Mouse (Mus musculus) retina, embryonic 14.5 days (tissue): ENCODE measurements around the gene Gramd4.

ENCODE experiments used
- DNase-seq: peaks from one replicate; pipeline ENCODE4 v3.0.0-alpha.2; 2015; ENCODE audit warnings: low spot score

Gene Gramd4

DNA sequence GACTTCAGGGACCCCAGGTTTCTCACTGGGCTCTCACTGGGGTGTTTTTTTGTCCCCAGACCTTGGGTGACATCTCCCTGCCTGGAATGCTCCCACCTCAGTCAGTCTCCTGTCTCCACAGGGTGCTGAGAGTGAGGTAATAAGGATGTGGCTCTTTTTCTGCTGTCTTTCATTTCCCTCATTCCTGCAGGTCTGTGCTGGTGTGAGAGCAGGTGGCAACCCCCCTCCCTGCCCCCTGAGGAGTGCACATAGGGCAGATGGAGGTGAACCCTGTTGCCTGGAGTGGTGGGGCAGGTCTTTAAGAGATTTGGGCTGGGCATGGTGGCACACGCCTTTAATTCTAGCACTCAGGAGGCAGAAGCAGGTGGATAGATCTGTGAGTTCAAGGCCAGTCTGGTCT is 13.7 kb downstream of the Gramd4 start:
- DNase-seq: no peak

GRCm38 (mm10) chr15:86074171-86074937 is 16.9 kb downstream of the Gramd4 start:
- no peak for DNase-seq

- DNase-seq: no peak
These were observed 18.0 kb downstream of the Gramd4 start for GRCm38 (mm10) chr15:86075305-86076047.

GRCm38 (mm10) chr15:86076048-86076315 is 18.5 kb downstream of the Gramd4 start:
- no peak for DNase-seq

GRCm38 (mm10) chr15:86076378-86076777 is 18.9 kb downstream of the Gramd4 start:
- no peak for DNase-seq

DNA sequence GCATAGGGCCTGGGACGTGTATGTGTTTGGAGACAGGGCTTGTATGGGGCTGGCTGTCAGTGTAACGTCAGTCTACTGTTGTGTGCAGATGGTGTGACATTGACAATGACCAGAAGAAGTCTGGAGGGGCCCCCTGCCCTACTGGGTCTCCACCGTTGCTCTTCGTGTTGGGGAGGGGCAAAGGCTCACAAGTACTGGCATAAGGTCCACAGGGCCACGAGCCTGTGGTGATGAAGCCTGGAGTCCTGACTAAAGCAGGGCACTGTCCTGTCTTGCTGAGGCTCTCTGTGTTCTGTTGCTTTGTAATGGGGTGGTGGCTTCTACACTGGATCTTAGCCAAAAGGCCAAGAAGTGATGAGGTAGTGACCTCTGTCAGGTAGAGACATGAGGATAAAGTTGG is 20.4 kb downstream of the Gramd4 start:
- no peak for DNase-seq

GRCm38 (mm10) chr15:86078481-86079216 is 21.2 kb downstream of the Gramd4 start:
- no peak for DNase-seq

DNA sequence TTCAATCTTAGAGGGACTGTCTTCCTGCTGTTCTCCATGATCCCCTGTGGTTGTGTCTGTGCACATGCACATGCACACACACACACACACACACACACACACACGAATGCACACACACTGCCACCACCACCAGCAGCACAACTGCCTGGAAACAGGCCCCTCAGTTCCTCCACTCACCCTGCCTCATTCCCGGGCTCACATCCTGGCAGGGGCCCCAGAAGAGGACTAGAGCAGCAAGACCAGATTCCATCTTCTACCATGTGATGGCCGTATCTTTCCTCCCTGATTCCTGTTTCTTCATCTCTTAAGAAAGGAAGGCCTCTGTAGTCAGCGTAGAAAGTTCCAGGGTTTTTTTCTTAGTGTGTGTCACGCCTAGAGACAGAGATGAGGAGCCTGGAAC is 22.0 kb downstream of the Gramd4 start:
- no peak for DNase-seq

GRCm38 (mm10) chr15:86079876-86080275 is 22.4 kb downstream of the Gramd4 start:
- DNase-seq: no peak

- DNase-seq: no peak
These were observed 22.9 kb downstream of the Gramd4 start for GRCm38 (mm10) chr15:86080408-86080807.

- no peak for DNase-seq
These were observed 24.2 kb downstream of the Gramd4 start for GRCm38 (mm10) chr15:86081654-86082053.

- no peak for DNase-seq
These were observed 25.1 kb downstream of the Gramd4 start for GRCm38 (mm10) chr15:86082551-86082961.

DNA sequence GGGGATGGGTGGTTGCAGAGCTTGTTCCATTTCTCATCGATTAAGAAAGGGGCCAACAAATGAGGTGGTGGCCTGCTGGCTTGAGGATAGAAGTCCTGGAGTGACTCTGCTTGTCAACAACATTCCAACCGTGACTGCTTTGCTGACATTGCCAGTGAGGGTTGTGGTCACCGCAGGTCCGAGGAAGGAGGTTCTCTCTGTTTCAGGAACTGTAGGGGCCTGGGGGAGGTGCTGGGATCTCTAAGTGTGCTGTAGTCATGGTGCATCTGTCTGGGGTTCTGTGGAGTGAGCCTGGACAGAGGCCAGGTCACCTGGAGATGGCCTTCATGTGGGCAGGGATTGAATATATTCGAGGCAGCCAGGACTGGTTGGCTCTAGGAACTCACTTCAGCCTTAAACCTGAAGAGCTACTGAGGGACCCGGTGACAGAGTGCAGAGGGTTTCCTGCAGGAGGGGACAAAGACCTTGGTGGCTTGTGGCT is 25.8 kb downstream of the Gramd4 start:
- no peak for DNase-seq

DNA sequence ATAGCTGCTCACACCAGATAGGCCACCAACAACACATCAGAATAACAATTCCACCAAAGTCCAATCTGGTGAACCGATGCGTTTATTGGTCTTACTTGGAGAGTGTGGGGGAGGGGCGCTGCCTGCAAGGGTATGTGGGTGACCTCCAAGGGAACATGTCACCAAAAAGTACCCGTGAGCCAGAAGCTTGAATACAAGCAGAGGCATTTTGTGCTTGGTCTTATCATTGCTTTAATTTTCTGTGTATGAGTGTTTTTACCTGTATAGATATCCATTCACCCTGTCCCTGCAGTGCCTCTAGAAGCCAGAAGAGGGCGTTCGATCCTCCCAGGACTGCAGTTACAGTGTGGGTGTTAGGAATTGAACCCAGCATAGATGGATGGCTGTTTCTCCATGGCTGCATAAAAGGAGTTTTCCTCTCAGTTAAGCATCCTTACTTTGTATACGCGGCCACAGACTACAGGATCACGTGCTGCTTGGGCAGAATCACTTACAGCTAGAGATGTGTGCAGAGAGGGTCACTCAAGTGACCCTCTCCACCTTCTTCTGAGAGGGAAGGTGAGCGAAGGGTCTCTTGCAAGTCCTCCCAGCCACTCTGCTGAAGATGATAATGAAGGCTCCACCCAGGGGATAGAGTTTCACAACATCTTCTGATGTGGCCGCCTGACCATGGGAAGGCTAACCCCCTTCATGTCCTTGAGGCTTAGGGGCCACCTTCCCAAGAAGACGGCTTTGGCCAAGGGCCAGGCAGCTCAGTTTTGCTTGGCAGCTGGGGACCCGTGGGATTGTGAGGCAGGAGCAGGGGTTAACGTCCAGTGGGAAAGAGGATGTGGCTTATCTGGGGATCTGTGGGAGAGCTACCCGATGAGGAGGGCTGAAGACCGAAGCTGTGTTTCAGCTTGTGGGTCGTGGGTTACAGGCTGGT is 28.1 kb downstream of the Gramd4 start:
- DNase-seq: peak; percentile 55

DNA sequence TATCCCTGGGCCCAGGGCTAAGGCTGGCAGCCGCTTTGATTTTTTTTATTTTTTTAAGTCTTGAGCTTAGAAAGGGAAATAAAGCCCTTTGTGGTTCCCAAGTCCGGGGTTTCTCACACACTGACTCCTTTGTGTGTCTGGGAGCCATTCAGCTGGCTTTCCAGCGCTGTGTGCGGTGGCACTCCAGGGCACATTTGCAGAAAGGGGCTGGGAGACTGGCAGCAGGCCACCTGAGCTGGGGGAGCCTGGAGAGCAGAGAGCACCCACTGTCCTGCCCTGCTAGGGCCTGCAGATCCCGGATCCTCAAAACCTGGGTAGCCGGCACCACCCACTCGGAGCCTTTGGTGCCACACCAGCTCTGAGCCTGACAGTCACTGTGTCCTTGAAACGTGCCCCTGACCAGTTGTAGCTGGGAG is 28.8 kb downstream of the Gramd4 start:
- DNase-seq: no peak

GRCm38 (mm10) chr15:86087591-86088149 is 30.2 kb downstream of the Gramd4 start:
- DNase-seq: peak; percentile 35

GRCm38 (mm10) chr15:86088266-86088790 is 30.8 kb downstream of the Gramd4 start:
- no peak for DNase-seq

GRCm38 (mm10) chr15:86089091-86089744 is 31.7 kb downstream of the Gramd4 start:
- no peak for DNase-seq

DNA sequence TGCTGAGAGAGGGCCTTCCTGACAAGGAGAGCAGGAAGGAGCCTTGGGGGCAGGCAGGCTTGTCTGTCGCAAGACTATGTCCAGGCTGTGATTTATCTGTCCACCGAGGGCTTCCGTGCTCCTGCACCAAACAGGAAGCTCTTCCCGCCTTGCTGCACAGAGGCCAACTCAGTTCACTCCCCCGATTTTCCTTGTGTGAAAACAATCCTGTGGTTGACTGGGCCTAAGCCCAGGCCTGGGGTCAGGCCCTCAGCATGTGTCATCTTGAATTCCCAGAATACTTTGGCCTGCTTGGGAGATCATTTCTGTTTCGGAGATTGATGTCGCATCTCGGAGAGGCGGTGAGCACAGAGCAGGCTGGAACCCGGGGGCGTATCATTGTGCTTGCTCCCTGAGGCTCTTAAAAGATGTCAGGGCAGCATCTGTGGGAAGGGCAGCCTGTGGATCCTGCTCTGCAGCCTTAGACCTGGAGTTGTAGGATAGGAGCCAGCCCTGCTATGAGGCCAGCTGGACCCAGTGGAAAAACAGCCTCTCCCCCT is 32.6 kb downstream of the Gramd4 start:
- DNase-seq: no peak

DNA sequence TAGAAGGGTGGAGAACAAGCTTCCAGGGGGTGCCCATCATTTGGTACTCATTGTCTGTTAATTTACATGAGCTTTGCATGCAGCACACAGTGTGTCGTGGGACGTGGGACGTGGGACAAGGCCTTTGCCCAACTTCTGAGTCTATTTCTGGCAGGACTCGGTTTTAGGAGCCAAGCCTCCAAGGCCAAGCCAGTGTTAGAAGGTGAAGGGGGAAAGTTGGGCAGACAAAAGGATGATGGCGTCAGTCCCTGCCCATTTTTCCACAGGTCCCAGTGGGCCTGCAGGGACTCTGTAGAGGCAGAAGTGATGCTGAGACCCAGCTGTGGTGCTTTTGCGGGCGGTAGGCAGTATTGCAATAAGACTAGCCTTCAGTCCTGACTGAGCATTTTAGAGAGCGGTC is 33.1 kb downstream of the Gramd4 start:
- DNase-seq: no peak
